Mouse (Mus musculus): Measurements from ENCODE around the gene Notch2.

GRCm38 (mm10) chr3:98141456-98141855 lies 128.1 kb downstream of the Notch2 start:
- TF ChIP-seq CTCF (IDR thresholded peaks at IDR 0.05; ENCODE audit: extremely low read depth, insufficient read length, insufficient replicate concordance, low read depth, low read length), result no peak
- no peak for TF ChIP-seq POLR2A (IDR thresholded peaks at IDR 0.05; ENCODE audit: low read depth, low read length)
